In genomic region chr11:60318716-60319115, GRCm38 (mm10) we compare ENCODE assay signal across 10 mouse cellular contexts. TPM values are rescaled to one million over a fixed set of nuclear protein-coding genes. Genes with fewer than 3 reads are reported as not detected.
DNase-seq lines count a peak whose midpoint lies in the region; ATAC-seq and TF ChIP-seq lines count a peak whose summit lies in the region.
"Had no signal": no experiment of that assay in that cellular context is flagged by ENCODE, and none has a peak within 500 bp of the region (broad histone marks: within the 10 kb centered on the region; RNA-seq: fewer than 3 reads in every experiment).

No protein-coding gene starts in this region.

- TF ChIP-seq CTCF in layer of hippocampus, adult 2 months (conservative IDR thresholded peaks at IDR 0.05), result no peak

- H3K4me1 ChIP-seq in forebrain, embryonic 13.5 days, result peaks cover 51% of the 10 kb centered on the region
- H3K4me1 ChIP-seq in forebrain, embryonic 10.5 days, result peaks cover 21% of the 10 kb centered on the region
- H3K4me1 ChIP-seq in forebrain, embryonic 16.5 days (replicated peaks; ENCODE audit: control insufficient read depth, insufficient read depth, low read length), result peaks cover 25% of the 10 kb centered on the region
- H3K4me1 ChIP-seq in midbrain, embryonic 14.5 days (ENCODE audit: control insufficient read depth, insufficient read depth, low read length), result peaks cover 34% of the 10 kb centered on the region

- no peak for DNase-seq in forebrain, embryonic 10.5 days (ENCODE audit: extremely low spot score, low spot score)
- DNase-seq in layer of hippocampus, adult 2 months (ENCODE audit: low spot score in 2 of 2), result no peak
- no peak for DNase-seq in layer of hippocampus, adult 18-20 months (ENCODE audit: low spot score in 2 of 2)
- DNase-seq in midbrain, embryonic 14.5 days, result no peak
- DNase-seq in testis, postnatal 10 days (ENCODE audit: low spot score), result no peak
- DNase-seq in frontal cortex, postnatal 25 days (ENCODE audit: low spot score in 2 of 2), result no peak
- DNase-seq: cerebellum, adult 9-11 months; lung, postnatal 4 days had no signal

- no peaks in the 10 kb centered on the region for H3K27me3 ChIP-seq in forebrain, embryonic 13.5 days
- no peaks in the 10 kb centered on the region for H3K27me3 ChIP-seq in forebrain, embryonic 10.5 days (ENCODE audit: poor library complexity, severe bottlenecking)
- H3K27me3 ChIP-seq in forebrain, embryonic 16.5 days (replicated peaks; ENCODE audit: control insufficient read depth, insufficient read depth, low read length), result no peaks in the 10 kb centered on the region
- no peaks in the 10 kb centered on the region for H3K27me3 ChIP-seq in midbrain, embryonic 14.5 days (ENCODE audit: control insufficient read depth, insufficient read depth, low read length)

- H3K36me3 ChIP-seq in forebrain, embryonic 13.5 days (ENCODE audit: poor library complexity, severe bottlenecking), result no peaks in the 10 kb centered on the region
- H3K36me3 ChIP-seq in forebrain, embryonic 10.5 days (replicated peaks), result no peaks in the 10 kb centered on the region
- H3K36me3 ChIP-seq in forebrain, embryonic 16.5 days (ENCODE audit: control insufficient read depth, insufficient read depth), result no peaks in the 10 kb centered on the region
- no peaks in the 10 kb centered on the region for H3K36me3 ChIP-seq in midbrain, embryonic 14.5 days (ENCODE audit: control insufficient read depth, insufficient read depth, low read length)

- no peak overlapping the region for H3K4me3 ChIP-seq in forebrain, embryonic 13.5 days
- H3K4me3 ChIP-seq in forebrain, embryonic 10.5 days, result no peak overlapping the region
- no peak overlapping the region for H3K4me3 ChIP-seq in layer of hippocampus, adult 2 months
- no peak overlapping the region for H3K4me3 ChIP-seq in forebrain, embryonic 16.5 days (replicated peaks; ENCODE audit: low read length)
- no peak overlapping the region for H3K4me3 ChIP-seq in midbrain, embryonic 14.5 days (replicated peaks; ENCODE audit: low read depth, low read length)

- WGBS in forebrain, embryonic 13.5 days, result 44% methylated on average over 5 of the region's 5 CpGs
- WGBS in forebrain, embryonic 10.5 days, result 61% methylated on average over 5 of the region's 5 CpGs
- 32% methylated on average over 5 of the region's 5 CpGs for WGBS in forebrain, embryonic 16.5 days
- 44% methylated on average over 5 of the region's 5 CpGs for WGBS in midbrain, embryonic 14.5 days

- peak overlapping the region; percentile 49 for H3K27ac ChIP-seq in forebrain, embryonic 13.5 days
- no peak overlapping the region for H3K27ac ChIP-seq in forebrain, embryonic 10.5 days
- H3K27ac ChIP-seq in layer of hippocampus, adult 2 months, result peak overlapping the region; percentile 85
- no peak overlapping the region; the same call in 1 of the 2 replicates for H3K27ac ChIP-seq in forebrain, embryonic 16.5 days (ENCODE audit: low read length)
- peak overlapping the region; percentile 45; the same call in 1 of the 2 replicates for H3K27ac ChIP-seq in midbrain, embryonic 14.5 days (replicated peaks; ENCODE audit: low read depth, low read length)

- no peaks in the 10 kb centered on the region for H3K9me3 ChIP-seq in forebrain, embryonic 13.5 days (replicated peaks)
- H3K9me3 ChIP-seq in forebrain, embryonic 10.5 days, result no peaks in the 10 kb centered on the region
- H3K9me3 ChIP-seq in forebrain, embryonic 16.5 days (ENCODE audit: control insufficient read depth, low read length), result no peaks in the 10 kb centered on the region
- H3K9me3 ChIP-seq in midbrain, embryonic 14.5 days (ENCODE audit: control insufficient read depth, low read length), result no peaks in the 10 kb centered on the region

- H3K4me2 ChIP-seq in forebrain, embryonic 13.5 days, result no peak overlapping the region
- no peak overlapping the region for H3K4me2 ChIP-seq in forebrain, embryonic 16.5 days (ENCODE audit: low read length)
- no peak overlapping the region for H3K4me2 ChIP-seq in midbrain, embryonic 14.5 days (ENCODE audit: low read length)

- no peak overlapping the region for H3K9ac ChIP-seq in forebrain, embryonic 13.5 days
- no peak overlapping the region for H3K9ac ChIP-seq in forebrain, embryonic 16.5 days (replicated peaks; ENCODE audit: low read depth, low read length)
- no peak overlapping the region for H3K9ac ChIP-seq in midbrain, embryonic 14.5 days (replicated peaks; ENCODE audit: low read length)

- 0 out of 2 replicates have a peak, but pooled peaks have one; percentile 19 for ATAC-seq in forebrain, embryonic 13.5 days
- ATAC-seq in forebrain, embryonic 16.5 days, result 0 out of 2 replicates have a peak, but pooled peaks have one; percentile 49
- ATAC-seq in midbrain, embryonic 14.5 days (ENCODE audit: low FRiP score, low TSS enrichment), result no peak

RNA-seq across cellular contexts. Expression of gene Tom1l2, which starts 34.0 kb away (rescaled TPM):
- 29.7 and 35.3 TPM in 2 replicates for polyA plus RNA-seq in forebrain, embryonic 13.5 days (2015; fragmentation: Nextera tagmentation; extraction: Ambion mirVana)
- polyA plus RNA-seq in forebrain, embryonic 10.5 days (2016; fragmentation: Nextera tagmentation; extraction: Ambion mirVana), result 18.0 TPM in 2 replicates
- total RNA-seq in layer of hippocampus, adult 2 months (2021), result 100 to 1,000 TPM; 180 to 189 TPM
- total RNA-seq in layer of hippocampus, adult 18-20 months (2021), result 100 to 1,000 TPM; 191 to 195 TPM
- 56.5 and 62.0 TPM in 2 replicates for polyA plus RNA-seq in forebrain, embryonic 16.5 days (2015; fragmentation: Nextera tagmentation; extraction: Ambion mirVana)
- 48.5 and 50.9 TPM in 2 replicates for polyA plus RNA-seq in midbrain, embryonic 14.5 days (2014; fragmentation: Nextera tagmentation; extraction: Ambion mirVana)

RNA-seq across cellular contexts. Expression of gene Drc3, which starts 34.4 kb away (rescaled TPM):
- polyA plus RNA-seq in forebrain, embryonic 13.5 days (2015; fragmentation: Nextera tagmentation; extraction: Ambion mirVana), result 3.1 and 5.8 TPM in 2 replicates
- polyA plus RNA-seq in forebrain, embryonic 10.5 days (2016; fragmentation: Nextera tagmentation; extraction: Ambion mirVana), result 1.5 and 1.6 TPM in 2 replicates
- total RNA-seq in layer of hippocampus, adult 2 months (2021), result 1 to 10 TPM; 6.4 to 8.0 TPM
- total RNA-seq in layer of hippocampus, adult 18-20 months (2021), result 1 to 10 TPM; 7.3 to 7.9 TPM
- 4.6 and 4.7 TPM in 2 replicates for polyA plus RNA-seq in forebrain, embryonic 16.5 days (2015; fragmentation: Nextera tagmentation; extraction: Ambion mirVana)
- polyA plus RNA-seq in midbrain, embryonic 14.5 days (2014; fragmentation: Nextera tagmentation; extraction: Ambion mirVana), result 5.3 and 6.1 TPM in 2 replicates

Comparison
In these comparisons a context has a peak if more than half of its experiments do, and no peak if none do; other contexts are left out.
1. H3K27ac ChIP-seq: peak in forebrain, embryonic 13.5 days (single experiment), layer of hippocampus, adult 2 months (single experiment) and midbrain, embryonic 14.5 days (single experiment); none in forebrain, embryonic 10.5 days (single experiment) and forebrain, embryonic 16.5 days (single experiment).